Mouse (Mus musculus) MEL (cell line): ENCODE data around the gene Hmcn2.

Experiments
- CTCF ChIP-seq, 3 experiments: IDR thresholded peaks in 2 of 3; conservative IDR thresholded peaks in 1 of 3; 2 replicates each; pipeline ENCODE4 v1.5.1; 2011 to 2012; ENCODE audit warnings: low read length in 3 of 3, low read depth in 2 of 3, mild to moderate bottlenecking in 2 of 3, improper control_type of control experiment in 1 of 3, inconsistent platforms in 1 of 3, mixed read lengths in 1 of 3, moderate library complexity in 1 of 3; ENCODE audit not compliant: control insufficient read depth in 1 of 3, insufficient read depth in 1 of 3, poor library complexity in 1 of 3, severe bottlenecking in 1 of 3
- E2F4 ChIP-seq: IDR thresholded peaks from 2 replicates; pipeline ENCODE4 v1.6.1; 2011; ENCODE audit warnings: low read depth, low read length, improper control_type of control experiment, borderline replicate concordance
- EP300 ChIP-seq, 2 experiments: IDR thresholded peaks; 2 replicates each; pipeline ENCODE4 v1.6.1; 2011; ENCODE audit warnings: improper control_type of control experiment in 2 of 2, low read length in 2 of 2, low read depth in 1 of 2, mild to moderate bottlenecking in 1 of 2
- MAFK ChIP-seq: IDR thresholded peaks from 2 replicates; pipeline ENCODE4 v1.6.1; 2011; ENCODE audit warnings: low read depth, mild to moderate bottlenecking, low read length, improper control_type of control experiment, borderline replicate concordance
- MEF2A ChIP-seq: IDR thresholded peaks from 2 replicates; pipeline ENCODE4 v1.6.1; 2014; ENCODE audit warnings: low read depth, mild to moderate bottlenecking, inconsistent platforms, low read length, improper control_type of control experiment; ENCODE audit not compliant: poor library complexity, insufficient replicate concordance, severe bottlenecking; ENCODE audit errors: extremely low read depth
- MXI1 ChIP-seq: IDR thresholded peaks from 2 replicates; pipeline ENCODE4 v1.6.1; 2011; ENCODE audit warnings: mild to moderate bottlenecking, low read depth, low read length, improper control_type of control experiment
- NRF1 ChIP-seq: IDR thresholded peaks from 2 replicates; pipeline ENCODE4 v1.6.1; 2014; ENCODE audit warnings: low read depth, mild to moderate bottlenecking, inconsistent platforms, low read length, improper control_type of control experiment, moderate library complexity; ENCODE audit not compliant: poor library complexity, insufficient read depth, severe bottlenecking
- POLR2A ChIP-seq, 2 experiments: IDR thresholded peaks; 2 replicates each; pipeline ENCODE4 v1.6.1; 2011 to 2012; ENCODE audit warnings: low read length in 2 of 2, mild to moderate bottlenecking in 2 of 2, control low read depth in 1 of 2, improper control_type of control experiment in 1 of 2, low read depth in 1 of 2, moderate library complexity in 1 of 2; ENCODE audit not compliant: control insufficient read depth in 1 of 2, insufficient read depth in 1 of 2, poor library complexity in 1 of 2
- POLR2AphosphoS2 ChIP-seq: IDR thresholded peaks from 2 replicates; pipeline ENCODE4 v1.6.1; 2011; ENCODE audit warnings: low read length, improper control_type of control experiment
- POLR2AphosphoS5 ChIP-seq: IDR thresholded peaks from 2 replicates; pipeline ENCODE4 v1.6.1; 2012; ENCODE audit warnings: low read depth, borderline replicate concordance, mild to moderate bottlenecking, inconsistent platforms, low read length, moderate library complexity, mixed read lengths
- RAD21 ChIP-seq: IDR thresholded peaks from 2 replicates; pipeline ENCODE4 v1.6.1; 2011; ENCODE audit warnings: mild to moderate bottlenecking, low read depth, low read length, improper control_type of control experiment
- TAL1 ChIP-seq: IDR thresholded peaks from 2 replicates; pipeline ENCODE4 v1.6.1; 2012; ENCODE audit warnings: mild to moderate bottlenecking, inconsistent platforms, low read length, moderate library complexity, mixed read lengths
- USF2 ChIP-seq, 2 experiments: IDR thresholded peaks; 2 replicates each; pipeline ENCODE4 v1.6.1; 2011 to 2012; ENCODE audit warnings: improper control_type of control experiment in 2 of 2, low read length in 2 of 2, borderline replicate concordance in 1 of 2, inconsistent platforms in 1 of 2, low read depth in 1 of 2, mild to moderate bottlenecking in 1 of 2; ENCODE audit not compliant: insufficient read depth in 1 of 2
- ZC3H11A ChIP-seq: IDR thresholded peaks from 2 replicates; pipeline ENCODE4 v1.6.1; 2012; ENCODE audit warnings: low read depth, mild to moderate bottlenecking, inconsistent platforms, low read length, improper control_type of control experiment

GRCm38 (mm10) chr2:31446456-31446855, 132.2 kb downstream of the Hmcn2 start:
- TF ChIP-seq MAFK (no peak), EP300 (IDR thresholded peaks at IDR 0.05; ENCODE audit: low read depth in 1 of 2, low read length in 2 of 2) (no peak), POLR2AphosphoS5 (no peak), E2F4 (no peak), NRF1 (no peak), ZC3H11A (no peak), TAL1 (no peak), POLR2A (IDR thresholded peaks at IDR 0.05; ENCODE audit: control insufficient read depth in 1 of 2, insufficient read depth in 1 of 2, low read depth in 1 of 2, low read length in 2 of 2, poor library complexity in 1 of 2) (no peak), POLR2AphosphoS2 (no peak), MEF2A (no peak), USF2 (IDR thresholded peaks at IDR 0.05; ENCODE audit: borderline replicate concordance in 1 of 2, insufficient read depth in 1 of 2, low read depth in 1 of 2, low read length in 2 of 2) (no peak), RAD21 (no peak), CTCF (IDR thresholded peaks at IDR 0.05 in 2 of 3, conservative IDR thresholded peaks at IDR 0.05 in 1 of 3; ENCODE audit: control insufficient read depth in 1 of 3, insufficient read depth in 1 of 3, low read depth in 2 of 3, low read length in 3 of 3, poor library complexity in 1 of 3, severe bottlenecking in 1 of 3) (no peak), MXI1 (no peak)
